Mouse (Mus musculus) MEL (cell line): ENCODE data around the gene Cd164. TPM values are rescaled to one million over a fixed set of nuclear protein-coding genes. Genes with fewer than 3 reads are reported as not detected.
"Not testable (repeated sequence)": the region's sequence is repeated elsewhere in the genome, so short reads cannot be mapped to it uniquely, and the experiment has no call there.

Experiments
- DNase-seq: peaks from one replicate; pipeline ENCODE4 v3.0.0; 2011; ENCODE audit warnings: low read depth, low spot score
- H3K27ac ChIP-seq: 2 replicates; pipeline ENCODE4 v1.5.1; 2012; ENCODE audit warnings: low read depth, mild to moderate bottlenecking, control low read depth, low read length, moderate library complexity; ENCODE audit not compliant: control insufficient read depth
- H3K27me3 ChIP-seq, 2 experiments: fragments of 150-350 bp in 1 of 2; sonication (generic) in 1 of 2; 2 replicates each; pipeline ENCODE4 v1.6.1; 2012; ENCODE audit warnings: low read length in 2 of 2, mild to moderate bottlenecking in 2 of 2, improper control_type of control experiment in 1 of 2, moderate library complexity in 1 of 2; ENCODE audit not compliant: insufficient read depth in 2 of 2, control insufficient read depth in 1 of 2
- H3K36me3 ChIP-seq, 2 experiments: 2 replicates each; pipeline ENCODE4 v1.6.1; 2012 to 2014; ENCODE audit warnings: low read length in 2 of 2, improper control_type of control experiment in 1 of 2, inconsistent platforms in 1 of 2, mild to moderate bottlenecking in 1 of 2; ENCODE audit not compliant: insufficient read depth in 2 of 2, control insufficient read depth in 1 of 2
- H3K4me1 ChIP-seq, 2 experiments: fragments of 150-350 bp in 1 of 2; sonication (generic) in 1 of 2; 2 replicates each; pipeline ENCODE4 v1.6.1; 2012; ENCODE audit warnings: low read length in 2 of 2, improper control_type of control experiment in 1 of 2, mild to moderate bottlenecking in 1 of 2; ENCODE audit not compliant: insufficient read depth in 2 of 2, control insufficient read depth in 1 of 2
- H3K4me3 ChIP-seq, 2 experiments: fragments of 150-350 bp in 1 of 2; sonication (generic) in 1 of 2; 2 replicates each; pipeline ENCODE4 v1.5.1; 2012; ENCODE audit warnings: low read depth in 2 of 2, low read length in 2 of 2, mild to moderate bottlenecking in 2 of 2, moderate library complexity in 2 of 2, control low read depth in 1 of 2, improper control_type of control experiment in 1 of 2; ENCODE audit not compliant: control insufficient read depth in 1 of 2, insufficient read depth in 1 of 2
- H3K79me2 ChIP-seq: 2 replicates; pipeline ENCODE4 v1.6.1; 2012; ENCODE audit warnings: mild to moderate bottlenecking, low read length, moderate library complexity; ENCODE audit not compliant: control insufficient read depth, poor library complexity, insufficient read depth
- H3K9ac ChIP-seq: 2 replicates; pipeline ENCODE4 v1.6.1; 2012; ENCODE audit warnings: low read depth, mild to moderate bottlenecking, control low read depth, low read length, moderate library complexity; ENCODE audit not compliant: control insufficient read depth, poor library complexity, severe bottlenecking
- H3K9me3 ChIP-seq: fragments of 150-350 bp; sonication (generic); replicated peaks from 2 replicates; pipeline ENCODE4 v1.6.1; 2012; ENCODE audit warnings: mild to moderate bottlenecking, low read length, improper control_type of control experiment, moderate library complexity; ENCODE audit not compliant: insufficient read depth
- CTCF ChIP-seq, 3 experiments: IDR thresholded peaks in 2 of 3; conservative IDR thresholded peaks in 1 of 3; 2 replicates each; pipeline ENCODE4 v1.5.1; 2011 to 2012; ENCODE audit warnings: low read length in 3 of 3, low read depth in 2 of 3, mild to moderate bottlenecking in 2 of 3, improper control_type of control experiment in 1 of 3, inconsistent platforms in 1 of 3, mixed read lengths in 1 of 3, moderate library complexity in 1 of 3; ENCODE audit not compliant: control insufficient read depth in 1 of 3, insufficient read depth in 1 of 3, poor library complexity in 1 of 3, severe bottlenecking in 1 of 3
- ELF1 ChIP-seq: IDR thresholded peaks from 2 replicates; pipeline ENCODE4 v1.6.1; 2014; ENCODE audit warnings: low read depth, mild to moderate bottlenecking, inconsistent platforms, low read length, improper control_type of control experiment, moderate library complexity
- HCFC1 ChIP-seq: IDR thresholded peaks from 2 replicates; pipeline ENCODE4 v1.6.1; 2012; ENCODE audit warnings: low read depth, mild to moderate bottlenecking, inconsistent platforms, low read length, improper control_type of control experiment, moderate library complexity
- JUND ChIP-seq: IDR thresholded peaks from 2 replicates; pipeline ENCODE4 v1.6.1; 2011; ENCODE audit warnings: low read depth, mild to moderate bottlenecking, improper control_type of control experiment, low read length
- MAFK ChIP-seq: IDR thresholded peaks from 2 replicates; pipeline ENCODE4 v1.6.1; 2011; ENCODE audit warnings: low read depth, mild to moderate bottlenecking, low read length, improper control_type of control experiment, borderline replicate concordance
- NELFE ChIP-seq: IDR thresholded peaks from 2 replicates; pipeline ENCODE4 v1.6.1; 2011; ENCODE audit warnings: low read depth, low read length, improper control_type of control experiment
- POLR2A ChIP-seq, 2 experiments: IDR thresholded peaks; 2 replicates each; pipeline ENCODE4 v1.6.1; 2011 to 2012; ENCODE audit warnings: low read length in 2 of 2, mild to moderate bottlenecking in 2 of 2, control low read depth in 1 of 2, improper control_type of control experiment in 1 of 2, low read depth in 1 of 2, moderate library complexity in 1 of 2; ENCODE audit not compliant: control insufficient read depth in 1 of 2, insufficient read depth in 1 of 2, poor library complexity in 1 of 2
- RAD21 ChIP-seq: IDR thresholded peaks from 2 replicates; pipeline ENCODE4 v1.6.1; 2011; ENCODE audit warnings: mild to moderate bottlenecking, low read depth, low read length, improper control_type of control experiment
- RCOR1 ChIP-seq: IDR thresholded peaks from 2 replicates; pipeline ENCODE4 v1.6.1; 2012; ENCODE audit warnings: low read depth, mild to moderate bottlenecking, inconsistent platforms, low read length, improper control_type of control experiment
- SIN3A ChIP-seq: IDR thresholded peaks from 2 replicates; pipeline ENCODE4 v1.6.1; 2012; ENCODE audit warnings: low read length, improper control_type of control experiment, inconsistent platforms
- SMC3 ChIP-seq: IDR thresholded peaks from 2 replicates; pipeline ENCODE4 v1.6.1; 2011; ENCODE audit warnings: low read depth, low read length, improper control_type of control experiment
- TAL1 ChIP-seq: IDR thresholded peaks from 2 replicates; pipeline ENCODE4 v1.6.1; 2012; ENCODE audit warnings: mild to moderate bottlenecking, inconsistent platforms, low read length, moderate library complexity, mixed read lengths
- TBP ChIP-seq: IDR thresholded peaks from 2 replicates; pipeline ENCODE4 v1.8.0; 2011; ENCODE audit warnings: low read depth, low read length, improper control_type of control experiment
- TCF12 ChIP-seq: IDR thresholded peaks from 2 replicates; pipeline ENCODE4 v1.6.1; 2014; ENCODE audit warnings: low read depth, mild to moderate bottlenecking, inconsistent platforms, low read length, improper control_type of control experiment, moderate library complexity
- USF2 ChIP-seq, 2 experiments: IDR thresholded peaks; 2 replicates each; pipeline ENCODE4 v1.6.1; 2011 to 2012; ENCODE audit warnings: improper control_type of control experiment in 2 of 2, low read length in 2 of 2, borderline replicate concordance in 1 of 2, inconsistent platforms in 1 of 2, low read depth in 1 of 2, mild to moderate bottlenecking in 1 of 2; ENCODE audit not compliant: insufficient read depth in 1 of 2
- ZC3H11A ChIP-seq: IDR thresholded peaks from 2 replicates; pipeline ENCODE4 v1.6.1; 2012; ENCODE audit warnings: low read depth, mild to moderate bottlenecking, inconsistent platforms, low read length, improper control_type of control experiment
- ZNF384 ChIP-seq: IDR thresholded peaks from 2 replicates; pipeline ENCODE4 v1.6.1; 2012; ENCODE audit warnings: low read depth, mild to moderate bottlenecking, inconsistent platforms, low read length, improper control_type of control experiment
- polyA plus RNA-seq, 2 experiments: library from polyadenylated mRNA; stranded (reverse) in 1 of 2; unstranded in 1 of 2; fragments of >175 nt in 1 of 2; fragments of >200 nt in 1 of 2; gene quantifications; 2 replicates each; pipeline versions ENCODE4 v1.2.1 to v1.2.4; 2012; ENCODE audit warnings: low replicate concordance in 2 of 2, low read depth in 1 of 2; ENCODE audit not compliant: insufficient read length in 2 of 2, insufficient read depth in 1 of 2, missing spikeins in 1 of 2
- total RNA-seq: library from RNA; depleted of rRNA; stranded (reverse); fragments of 300-350 nt; gene quantifications from 2 replicates; pipeline ENCODE4 v1.2.3, GENCODE M21; 2012

The Cd164 gene
- total and polyA plus RNA-seq, 3 experiments = 21.4 to 59.4 TPM; not detected in 1

GRCm38 (mm10) chr10:41505446-41505845 lies 13.8 kb upstream of the Cd164 start:
- not testable (repeated sequence) for H3K9me3 ChIP-seq, H3K27ac ChIP-seq, H3K36me3 ChIP-seq, H3K27me3 ChIP-seq, H3K4me1 ChIP-seq, H3K79me2 ChIP-seq, H3K4me3 ChIP-seq, H3K9ac ChIP-seq
- TF ChIP-seq SMC3 (peak; percentile 94), RAD21 (peak; percentile 82), CTCF (IDR thresholded peaks at IDR 0.05 in 2 of 3, conservative IDR thresholded peaks at IDR 0.05 in 1 of 3; ENCODE audit: control insufficient read depth in 1 of 3, insufficient read depth in 1 of 3, low read depth in 2 of 3, low read length in 3 of 3, poor library complexity in 1 of 3, severe bottlenecking in 1 of 3) (peak; percentile 57 to 81 (median 80)), ZC3H11A (peak; percentile 89)
- DNase-seq = peak; percentile 76

GRCm38 (mm10) chr10:41509160-41509559 lies 10.1 kb upstream of the Cd164 start:
- peak; percentile 44 for DNase-seq
- no peaks in the 10 kb centered on the region for H3K4me1 ChIP-seq
- H3K27me3 ChIP-seq = peaks cover 2 to 5% of the 10 kb centered on the region in 2 experiments; a peak in 2 of 4 replicates
- no peak overlapping the region for H3K9ac ChIP-seq
- no peaks in the 10 kb centered on the region for H3K36me3 ChIP-seq
- TF ChIP-seq NELFE (no peak), ELF1 (no peak), TBP (no peak), USF2 (IDR thresholded peaks at IDR 0.05; ENCODE audit: borderline replicate concordance in 1 of 2, insufficient read depth in 1 of 2, low read depth in 1 of 2, low read length in 2 of 2) (no peak), MAFK (no peak), ZC3H11A (peak; percentile 61), POLR2A (IDR thresholded peaks at IDR 0.05; ENCODE audit: control insufficient read depth in 1 of 2, insufficient read depth in 1 of 2, low read depth in 1 of 2, low read length in 2 of 2, poor library complexity in 1 of 2) (no peak), JUND (no peak), TCF12 (no peak), RAD21 (peak; percentile 82), CTCF (IDR thresholded peaks at IDR 0.05 in 2 of 3, conservative IDR thresholded peaks at IDR 0.05 in 1 of 3; ENCODE audit: control insufficient read depth in 1 of 3, insufficient read depth in 1 of 3, low read depth in 2 of 3, low read length in 3 of 3, poor library complexity in 1 of 3, severe bottlenecking in 1 of 3) (peak; percentile 40 to 76 (median 53)), TAL1 (no peak), SMC3 (peak; percentile 84), SIN3A (no peak), ZNF384 (no peak), HCFC1 (no peak), RCOR1 (no peak)
- no peaks in the 10 kb centered on the region for H3K9me3 ChIP-seq
- H3K27ac ChIP-seq = no peak overlapping the region
- no peaks in the 10 kb centered on the region for H3K79me2 ChIP-seq
- no peak overlapping the region for H3K4me3 ChIP-seq
